Mouse (Mus musculus): ENCODE results near the gene Thbd. TPM values are rescaled to one million over a fixed set of nuclear protein-coding genes. Genes with fewer than 3 reads are reported as not detected.

Gene Thbd
- polyA plus RNA-seq, 2 experiments from 2014 or later, result 0.26 to 0.32 TPM

DNA sequence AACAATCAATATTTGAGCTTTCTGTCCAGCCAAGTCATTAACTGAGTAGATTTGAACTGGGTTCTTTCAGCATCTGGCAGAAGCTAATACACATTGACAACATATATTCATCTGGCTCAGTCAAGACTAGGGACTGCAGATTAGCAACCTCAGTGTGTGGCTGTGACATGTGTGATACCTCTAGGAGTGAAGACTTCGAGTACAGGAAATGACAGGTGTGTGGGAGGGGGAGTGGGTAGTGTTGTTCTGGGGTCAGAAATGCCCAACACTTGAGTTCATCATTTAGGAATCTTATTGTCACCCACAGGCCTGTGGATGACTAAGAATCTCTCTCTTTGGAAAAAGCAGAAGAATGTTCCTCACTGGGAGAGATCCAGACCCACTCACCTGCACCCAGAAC is 13.1 kb upstream of the Thbd start:
- no peak for ATAC-seq

DNA sequence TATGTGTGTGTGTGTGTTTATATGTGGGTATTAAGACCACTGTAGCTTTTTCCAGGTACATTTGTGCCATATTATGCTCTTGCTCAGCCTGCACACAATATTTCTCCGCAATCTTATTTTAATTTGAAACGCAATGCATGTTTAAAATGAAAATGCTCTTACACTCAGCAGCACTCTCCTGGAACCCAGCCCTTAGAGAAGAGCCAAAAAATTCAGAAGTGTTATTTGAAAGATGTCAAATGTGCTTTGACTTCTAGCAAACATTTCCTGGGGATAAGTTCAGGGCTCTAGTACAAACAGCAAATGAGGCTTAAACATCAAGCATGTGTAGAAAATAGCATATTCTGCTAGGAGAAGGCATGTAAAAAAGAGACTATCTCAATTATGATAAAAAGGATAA is 11.8 kb upstream of the Thbd start:
- no peak for ATAC-seq

DNA sequence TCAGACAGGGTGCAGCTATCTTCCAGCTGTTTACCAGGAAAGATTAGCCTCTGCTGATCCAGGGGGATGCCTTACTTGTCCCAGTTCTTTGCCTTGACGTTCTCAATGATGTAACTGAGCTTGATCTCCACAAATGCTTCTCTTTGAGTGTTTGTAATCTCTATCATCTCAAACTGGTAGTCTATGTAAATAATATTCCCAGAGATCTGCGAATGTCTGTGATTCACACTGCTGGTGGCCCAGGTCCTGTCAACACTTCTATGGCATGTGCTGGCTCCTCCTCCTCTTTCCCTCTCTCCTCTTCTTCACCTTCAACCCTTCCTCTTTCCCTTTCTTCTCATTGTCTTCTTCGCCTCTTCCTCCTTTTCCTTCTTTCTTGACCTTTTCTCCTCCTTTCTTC is 11.2 kb upstream of the Thbd start:
- ATAC-seq, result no peak

DNA sequence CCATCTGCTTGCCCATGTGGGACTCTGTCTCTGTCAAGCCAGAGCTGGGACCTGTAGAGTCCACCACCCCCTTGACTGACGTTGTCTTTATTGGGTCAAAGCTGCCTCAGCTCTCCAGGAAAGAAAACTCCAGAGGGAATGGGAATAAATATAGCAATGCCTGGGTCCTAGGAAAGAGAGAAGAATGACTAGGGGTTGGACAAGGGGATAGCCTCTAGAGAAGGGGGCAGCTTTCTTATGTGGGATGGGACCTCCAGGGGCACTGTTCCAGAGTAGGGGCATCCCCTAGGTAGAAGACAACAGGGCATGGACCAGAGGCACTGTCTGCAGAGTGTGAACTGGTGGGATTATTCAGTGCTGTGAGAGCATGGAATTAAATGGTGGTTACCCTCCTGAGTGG is 1.8 kb upstream of the Thbd start:
- no peak for ATAC-seq

DNA sequence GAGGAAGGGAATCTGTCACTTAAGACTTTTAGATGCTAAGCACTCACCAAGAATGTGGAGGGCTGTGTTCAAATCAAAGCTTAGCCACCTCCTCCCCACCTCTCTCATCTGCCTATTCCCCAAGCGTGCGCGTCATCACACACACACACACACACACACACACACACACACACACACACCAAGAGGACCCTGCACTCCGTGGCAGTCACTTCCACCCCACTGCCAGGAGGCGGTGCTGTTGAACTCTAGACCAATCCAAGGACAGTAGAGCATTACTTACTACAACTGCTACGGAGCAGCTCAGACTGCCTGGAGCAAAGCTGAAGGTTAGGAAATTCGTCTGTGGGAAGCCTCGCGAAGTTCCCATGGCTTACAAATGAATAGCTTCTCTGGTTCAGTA is 1.2 kb upstream of the Thbd start:
- no peak for ATAC-seq

DNA sequence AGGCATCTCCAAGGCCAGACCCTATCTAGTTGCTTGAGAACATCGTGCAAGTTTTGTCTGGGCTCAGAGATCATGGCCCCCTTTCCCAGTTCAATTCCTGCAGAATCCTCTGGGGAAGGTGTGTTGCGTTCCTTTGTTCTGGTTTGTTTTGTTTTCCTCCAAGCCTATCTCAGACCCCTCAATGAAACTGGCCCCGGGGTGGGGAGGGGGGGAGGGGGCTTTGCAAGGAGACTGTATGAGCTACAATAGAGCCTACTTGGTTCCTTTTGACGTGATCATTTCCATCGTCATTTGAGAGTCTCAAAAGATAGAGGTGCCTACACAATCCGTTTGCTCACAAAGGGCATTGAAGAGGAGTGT is 753 bp upstream of the Thbd start:
- no peak for ATAC-seq

DNA sequence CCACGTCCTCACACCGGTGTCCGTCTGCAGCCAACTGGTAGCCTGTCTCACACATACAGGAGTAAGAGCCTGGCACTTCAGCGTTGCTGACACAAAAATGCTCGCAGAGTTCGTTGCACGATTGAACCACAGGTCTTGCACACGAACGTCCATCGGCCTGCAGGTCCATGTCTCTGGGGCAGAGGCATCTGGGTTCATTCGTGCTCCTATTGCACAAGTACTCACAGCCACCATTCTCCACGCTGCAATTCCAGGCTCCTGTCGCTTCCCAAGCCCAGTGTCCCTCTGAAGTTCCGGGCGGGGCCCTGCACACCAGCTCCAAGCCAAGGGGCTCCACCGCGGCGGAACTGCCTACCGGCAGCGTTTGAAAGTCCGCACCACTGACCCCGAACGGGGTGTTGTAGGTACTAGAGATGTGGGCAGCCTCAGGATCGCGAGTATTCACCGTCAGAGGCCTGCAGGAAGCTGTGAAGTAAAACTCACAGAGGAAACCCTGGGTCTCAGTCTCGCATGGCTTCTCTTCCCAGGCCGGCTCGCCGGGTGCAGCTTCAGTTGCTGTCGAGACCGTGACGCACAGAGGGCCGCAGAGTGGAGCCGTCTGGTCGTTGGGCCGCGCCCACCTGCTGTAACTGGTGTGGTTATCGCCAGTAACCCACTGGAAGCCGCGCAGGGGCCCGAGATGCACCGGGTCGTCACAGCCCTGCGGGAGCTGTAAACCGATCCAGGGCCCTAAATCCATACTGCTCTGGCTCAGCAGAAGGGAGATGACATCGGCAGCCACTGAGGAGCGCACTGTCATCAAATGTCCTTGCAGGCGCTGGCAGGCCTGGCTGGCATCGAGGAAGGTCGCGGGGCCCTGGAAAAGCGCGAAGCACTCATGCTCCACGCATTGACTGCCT is 768 bp downstream of the Thbd start:
- ATAC-seq, result no peak

DNA sequence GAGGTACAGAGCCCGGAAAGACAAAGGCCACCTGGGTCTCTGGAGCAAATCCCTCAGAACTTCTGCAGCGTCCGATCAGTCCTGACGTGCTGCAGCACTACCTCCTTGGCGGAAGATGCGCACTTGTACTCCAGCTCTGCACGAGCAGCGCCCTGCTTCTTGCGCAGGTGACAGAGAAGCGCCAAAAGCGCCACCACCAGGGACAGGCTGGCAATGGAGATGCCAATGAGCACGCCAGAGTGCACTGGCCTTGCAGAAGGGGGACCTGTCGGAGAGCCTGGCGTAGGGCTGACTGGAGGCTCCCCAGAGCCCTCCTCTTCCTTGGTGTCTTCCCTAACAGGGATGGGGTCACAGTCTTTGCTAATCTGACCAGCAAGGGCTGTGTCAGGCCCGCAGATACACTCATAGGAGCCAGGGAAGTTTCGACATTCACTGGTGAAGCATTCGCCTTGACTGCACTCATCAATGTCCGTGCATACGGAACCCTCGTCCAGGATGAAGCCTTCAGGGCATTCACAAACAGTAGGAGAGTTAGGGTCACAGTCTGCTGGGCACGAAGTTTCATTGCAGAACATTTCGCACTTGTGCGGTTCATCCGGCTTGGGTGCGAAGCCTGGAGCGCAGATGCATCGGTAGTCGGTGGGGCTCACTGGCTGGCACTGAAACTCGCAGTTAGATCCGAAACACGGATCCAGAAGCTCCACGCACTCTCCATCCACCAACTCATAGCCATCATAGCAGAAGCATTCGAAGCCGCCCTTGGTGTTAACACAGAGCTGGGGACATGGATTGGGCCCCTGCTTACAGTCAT is 1.6 kb downstream of the Thbd start:
- ATAC-seq, result no peak

DNA sequence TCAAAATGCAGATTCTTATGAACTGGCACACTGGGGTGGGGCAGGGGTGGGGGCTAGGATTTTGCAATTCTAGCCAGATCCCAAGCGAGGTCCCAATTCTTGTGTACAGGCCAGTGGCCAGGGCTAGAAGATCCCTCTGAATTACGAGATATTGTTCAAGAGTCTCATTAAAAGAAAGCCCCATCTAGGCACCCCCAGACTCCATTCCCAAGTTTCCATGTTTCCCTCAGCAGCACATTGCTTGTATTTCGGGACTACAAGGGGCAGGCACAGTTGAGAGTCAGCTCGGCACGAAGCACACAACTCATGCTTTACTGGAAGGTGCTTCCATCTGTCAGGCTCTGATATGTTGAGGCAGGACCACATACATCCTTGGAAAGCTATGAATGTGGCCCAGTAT is 3.1 kb downstream of the Thbd start:
- no peak for ATAC-seq

DNA sequence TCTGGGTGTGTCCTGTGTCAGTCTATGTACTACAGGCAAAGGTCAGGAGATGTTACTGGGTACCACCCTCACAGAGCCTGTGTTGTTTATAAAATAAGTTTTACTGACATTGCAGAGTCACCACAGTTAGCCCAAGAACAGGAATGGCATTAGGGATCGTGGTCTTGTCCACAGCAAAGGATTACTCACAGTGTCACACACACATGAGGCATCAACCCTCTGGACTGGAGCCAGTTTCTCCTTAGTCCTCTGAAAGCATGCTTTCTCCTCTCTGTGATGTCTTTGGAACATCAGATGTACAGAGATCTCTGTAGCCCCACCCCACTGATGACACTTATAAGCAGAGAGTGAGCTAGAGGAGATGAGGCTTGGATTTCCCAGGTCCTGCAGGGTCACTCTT is 5.8 kb downstream of the Thbd start:
- no peak for ATAC-seq

DNA sequence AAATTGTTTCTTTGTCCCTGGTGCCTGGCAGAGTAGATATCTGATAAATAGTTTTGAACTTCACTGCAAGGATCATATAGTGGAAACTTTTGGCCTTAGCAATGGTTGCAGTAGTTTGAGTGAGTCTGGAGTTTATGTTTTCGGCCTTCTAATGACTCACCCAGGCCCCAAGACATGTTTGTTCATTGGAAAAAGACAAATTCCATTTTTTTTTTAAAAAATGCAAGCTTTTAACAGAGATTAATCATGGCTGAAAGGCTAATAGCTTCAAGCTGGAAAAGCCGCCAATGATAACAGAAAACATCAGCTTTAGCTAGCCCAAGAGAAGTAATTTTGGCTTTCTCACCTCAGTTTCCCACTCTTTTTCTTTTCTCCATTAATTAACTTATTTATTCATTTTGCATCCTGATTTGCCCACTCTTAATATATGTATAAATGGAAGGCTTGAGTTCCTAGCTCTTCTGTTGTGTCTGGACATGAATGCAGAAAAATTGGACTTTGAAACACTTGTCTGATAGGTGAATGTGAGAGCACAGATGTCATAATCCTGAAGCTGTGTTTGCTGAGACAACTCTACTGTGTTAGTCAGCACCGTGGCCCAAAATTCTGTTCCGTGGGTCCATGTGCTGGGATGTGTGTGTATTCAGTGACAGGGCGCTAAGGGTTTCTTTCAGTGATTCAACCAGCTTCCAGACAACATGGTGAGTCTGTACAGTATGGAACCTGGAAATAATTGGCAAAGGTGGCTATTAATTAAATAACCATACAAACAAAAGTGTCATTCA is 8.9 kb downstream of the Thbd start:
- ATAC-seq, result no peak

DNA sequence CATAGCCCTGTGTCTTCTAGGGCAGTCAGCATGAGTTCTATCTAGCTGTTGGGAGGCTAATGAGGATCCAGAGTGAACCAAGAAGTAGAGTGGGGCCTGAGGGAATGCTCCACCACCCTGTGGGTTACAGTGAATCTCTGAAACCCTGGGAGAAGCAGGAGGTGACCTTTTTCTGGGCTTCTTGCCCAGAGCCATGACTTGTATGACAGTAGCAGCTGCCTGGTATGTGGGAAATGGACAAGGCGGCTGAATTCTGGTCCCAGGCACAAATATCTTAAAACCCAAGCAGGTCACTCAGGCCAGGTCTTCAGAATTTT is 10.2 kb downstream of the Thbd start:
- ATAC-seq, result no peak

DNA sequence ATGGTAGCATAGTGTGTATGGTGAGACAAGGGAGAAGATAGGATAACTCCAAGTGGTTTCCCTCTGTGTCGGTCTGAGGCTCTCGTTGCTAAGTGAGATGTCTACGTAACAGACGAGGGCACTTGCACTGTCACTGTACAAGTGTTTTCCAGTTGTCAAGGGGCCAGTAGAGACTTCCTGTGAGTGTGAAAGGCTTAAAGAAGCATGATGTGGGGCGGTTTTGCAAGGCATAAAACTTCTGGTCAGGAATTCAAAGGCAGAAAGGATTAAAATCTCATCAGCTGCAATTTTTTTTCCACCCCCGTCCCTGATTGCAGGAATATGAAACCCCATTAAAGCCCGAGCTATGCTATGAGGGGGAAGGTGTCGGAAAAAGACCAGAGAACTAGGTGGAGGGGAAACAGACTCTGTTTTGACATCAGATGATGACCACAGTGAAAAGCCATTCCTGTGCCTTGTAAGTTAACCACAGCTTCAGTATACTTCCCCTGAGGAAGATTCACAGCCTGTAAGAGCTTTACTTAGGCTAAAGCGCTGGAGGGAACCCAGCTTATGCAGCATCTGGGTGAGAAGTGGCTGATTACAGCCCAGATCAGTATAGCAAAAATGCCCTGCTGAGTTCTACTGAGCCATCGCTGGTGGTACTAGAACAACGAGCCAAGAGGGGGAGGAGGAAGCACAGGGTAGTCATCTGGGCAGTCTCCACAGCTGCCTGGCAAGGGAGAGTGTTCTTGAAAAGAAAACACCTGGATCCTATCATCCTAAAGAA is 10.8 kb downstream of the Thbd start:
- ATAC-seq, result no peak

DNA sequence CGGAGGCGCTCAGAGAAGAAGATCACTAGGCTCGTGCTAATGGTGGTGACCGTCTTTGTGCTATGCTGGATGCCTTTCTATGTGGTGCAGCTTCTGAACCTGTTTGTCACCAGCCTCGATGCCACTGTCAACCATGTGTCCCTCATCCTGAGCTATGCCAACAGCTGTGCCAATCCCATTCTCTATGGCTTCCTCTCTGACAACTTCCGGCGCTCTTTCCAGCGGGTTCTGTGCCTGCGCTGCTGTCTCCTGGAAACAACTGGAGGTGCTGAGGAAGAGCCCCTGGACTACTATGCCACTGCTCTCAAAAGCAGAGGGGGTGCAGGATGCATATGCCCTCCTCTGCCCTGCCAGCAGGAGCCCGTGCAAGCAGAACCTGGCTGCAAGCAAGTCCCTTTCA is 11.8 kb downstream of the Thbd start:
- no peak for ATAC-seq

DNA sequence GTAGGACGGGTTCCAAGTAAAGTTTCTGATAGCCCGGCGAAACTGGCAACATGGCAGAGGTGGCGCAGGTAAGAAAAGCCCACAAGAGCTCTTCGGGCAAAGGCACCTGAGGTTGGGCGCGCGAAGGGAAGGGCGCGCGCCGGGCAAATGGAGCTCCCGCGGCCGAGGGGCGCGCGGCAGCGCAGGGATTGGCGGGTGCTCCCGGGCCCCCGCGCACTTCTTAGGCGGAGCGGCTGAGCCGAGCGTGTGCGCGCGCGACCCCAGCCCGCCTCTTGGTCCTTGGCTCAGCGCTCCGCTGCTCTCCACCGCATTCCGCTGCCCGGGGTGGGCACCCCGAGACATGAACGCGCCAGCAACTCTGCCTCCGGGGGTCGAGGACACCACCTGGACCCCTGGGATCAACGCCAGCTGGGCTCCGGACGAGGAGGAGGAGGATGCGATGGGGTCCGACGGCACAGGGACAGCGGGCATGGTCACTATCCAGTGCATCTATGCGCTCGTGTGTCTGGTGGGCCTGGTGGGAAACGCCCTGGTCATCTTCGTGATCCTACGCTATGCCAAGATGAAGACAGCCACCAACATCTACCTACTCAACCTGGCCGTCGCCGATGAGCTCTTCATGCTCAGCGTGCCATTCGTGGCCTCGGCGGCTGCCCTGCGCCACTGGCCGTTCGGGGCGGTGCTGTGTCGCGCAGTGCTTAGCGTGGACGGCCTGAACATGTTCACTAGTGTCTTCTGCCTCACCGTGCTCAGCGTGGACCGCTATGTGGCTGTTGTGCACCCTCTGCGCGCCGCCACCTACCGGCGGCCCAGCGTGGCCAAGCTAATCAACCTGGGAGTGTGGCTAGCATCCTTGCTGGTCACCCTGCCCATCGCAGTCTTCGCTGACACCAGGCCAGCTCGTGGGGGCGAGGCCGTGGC is 12.6 kb downstream of the Thbd start, which contains the start of gene Sstr4:
Gene Sstr4, plus strand, starts transcription at position 214 of the 921 bp plus-strand sequence.
- ATAC-seq, result no peak

DNA sequence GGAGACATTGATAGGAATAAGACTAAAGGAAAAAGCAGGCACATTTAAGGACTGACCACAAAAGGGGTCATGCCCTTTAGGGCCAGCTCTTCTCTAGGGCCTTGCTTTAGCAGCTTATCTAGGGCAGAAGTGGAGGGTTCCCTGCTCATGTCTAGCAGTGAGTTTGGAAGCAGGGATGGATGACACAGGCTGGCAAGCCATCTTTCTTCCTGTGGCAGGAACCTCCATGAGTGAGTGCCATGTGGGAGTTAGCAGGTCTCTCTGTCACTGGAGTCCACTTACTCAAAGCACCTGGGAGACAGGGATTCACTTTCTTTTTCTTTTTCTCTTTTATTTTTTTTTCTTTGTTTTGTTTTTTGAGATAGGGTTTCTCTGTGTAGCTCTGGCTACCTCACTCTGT is 14.1 kb downstream of the Thbd start:
- ATAC-seq, result no peak

DNA sequence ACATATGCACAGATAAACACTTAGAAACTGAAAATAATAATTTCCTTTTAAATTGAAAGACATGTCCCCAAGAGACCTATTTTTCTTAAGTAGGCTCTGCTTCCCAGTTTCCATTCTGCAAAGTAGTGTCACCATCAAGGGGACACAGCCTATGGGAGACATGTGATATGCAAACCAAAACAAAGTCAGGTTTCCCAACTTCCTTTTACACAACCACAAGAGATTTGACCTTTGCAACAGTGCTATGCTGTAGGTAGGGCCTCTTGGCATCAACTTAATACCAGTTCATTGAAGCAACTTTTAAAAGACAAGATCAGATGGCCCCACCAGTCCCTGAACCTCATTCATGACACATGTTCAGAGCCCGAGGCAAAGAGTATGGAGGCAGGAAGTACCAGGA is 14.8 kb downstream of the Thbd start:
- ATAC-seq, result no peak

DNA sequence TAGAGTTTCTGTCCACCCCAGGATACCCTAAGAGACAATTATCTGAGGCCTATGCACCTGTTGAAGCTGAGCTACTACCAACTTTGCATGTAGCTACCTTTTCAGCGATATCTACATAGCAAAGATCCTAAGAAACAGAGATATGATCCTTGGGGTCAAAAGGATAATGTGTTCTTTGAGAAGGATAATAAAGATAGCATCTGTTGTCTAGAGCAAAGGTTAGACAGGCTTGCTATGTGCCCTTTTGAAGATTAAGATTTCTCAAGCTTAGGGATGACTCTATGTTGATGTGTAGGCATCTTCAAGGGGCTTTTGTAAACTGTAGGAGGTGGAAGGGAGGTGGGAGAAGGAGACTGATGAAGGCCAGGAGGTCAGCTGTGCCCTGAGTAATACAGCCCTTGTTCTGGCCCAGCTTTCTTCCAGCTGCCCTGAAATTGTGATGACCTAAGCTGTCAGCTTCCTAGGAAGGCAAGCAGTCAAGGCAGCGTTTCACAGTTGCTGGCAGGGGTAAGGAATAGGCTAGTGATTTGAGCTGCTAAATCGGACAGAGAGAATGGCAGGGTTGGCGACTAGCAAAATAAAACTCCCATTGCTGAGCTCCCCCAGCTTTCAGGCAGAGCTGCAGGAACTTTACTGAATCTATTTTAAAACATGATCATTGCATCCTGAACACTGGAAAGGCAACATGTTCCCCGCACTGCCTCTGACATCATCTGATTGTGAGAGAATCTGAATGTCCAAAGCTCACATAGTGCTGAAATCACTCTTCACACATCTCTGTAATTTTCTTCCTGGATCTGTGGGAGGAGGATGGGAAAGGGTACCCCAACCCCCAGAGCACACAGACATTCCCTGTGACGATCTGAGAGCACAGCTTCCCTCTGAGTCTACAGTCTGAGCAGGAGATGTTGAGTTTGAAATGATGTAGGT is 20.1 kb downstream of the Thbd start:
- ATAC-seq, result no peak

DNA sequence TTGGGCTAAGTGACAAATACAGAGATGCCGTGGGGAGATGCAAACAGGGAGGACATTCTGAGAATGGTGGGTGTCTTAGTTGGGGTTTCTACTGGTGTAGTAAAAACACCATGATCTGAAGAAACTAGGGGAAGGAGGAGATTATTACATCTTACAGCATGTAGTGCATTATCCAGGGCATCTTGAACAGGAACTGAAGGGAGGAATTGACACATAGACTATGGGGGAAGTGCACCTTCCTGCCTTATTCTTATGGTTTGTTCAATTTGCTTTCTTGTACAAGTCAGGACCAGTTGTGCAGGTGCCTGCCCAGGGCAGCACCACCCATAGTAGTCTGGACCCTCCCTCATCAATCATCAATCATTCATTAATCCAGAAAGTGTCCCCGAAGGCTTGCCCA is 21.1 kb downstream of the Thbd start:
- no peak for ATAC-seq

DNA sequence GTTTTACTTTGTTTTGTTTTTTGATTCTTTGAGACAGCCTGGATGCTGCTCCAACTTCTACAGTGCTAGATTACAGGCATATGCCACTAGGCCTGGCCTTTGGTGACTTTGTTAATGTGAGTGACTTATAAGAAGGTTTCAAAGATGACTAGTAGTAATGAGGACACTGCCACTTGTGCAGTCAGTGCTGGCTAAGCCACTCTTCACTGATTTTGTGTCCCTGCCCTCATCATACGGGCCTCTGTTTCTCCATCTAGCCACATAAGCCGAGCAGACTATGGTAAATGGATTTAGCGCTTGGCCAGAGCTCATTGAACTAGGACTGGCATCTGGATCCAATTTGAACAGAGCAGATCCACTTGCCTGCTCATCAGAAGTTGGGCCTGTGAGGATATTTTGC is 21.5 kb downstream of the Thbd start:
- ATAC-seq, result no peak

Data from activated CD4-positive, CD25-positive, alpha-beta regulatory T cell, adult 4 months (primary cell).